ENCODE assay signal across 7 mouse cellular contexts in genomic region chr5:3341111-3341911, GRCm38 (mm10). TPM values are rescaled to one million over a fixed set of nuclear protein-coding genes. Genes with fewer than 3 reads are reported as not detected.
DNase-seq lines count a peak whose midpoint lies in the region; ATAC-seq and TF ChIP-seq lines count a peak whose summit lies in the region.

Cdk6 (plus strand) TSS chr5:3341485.

- DNase-seq in ZHBTc4 (ENCODE audit: low read depth, low spot score): peak; percentile 62
- peak; percentile 37 for DNase-seq in gastrocnemius, postnatal 14 days
- peak; percentile 67 for DNase-seq in induced T-regulatory cell, adult 2 months (ENCODE audit: low read depth)
- peak; percentile 76 for DNase-seq in limb, embryonic 10.5 days (ENCODE audit: low spot score)
- DNase-seq in midbrain, embryonic 10.5 days (ENCODE audit: low spot score): peak; percentile 64

- TF ChIP-seq CTCF in small intestine, adult 2 months (IDR thresholded peaks at IDR 0.05; ENCODE audit: extremely low read depth, insufficient read length, insufficient replicate concordance, low read depth, low read length): no peak

- no peaks in the 10 kb centered on the region for H3K27me3 ChIP-seq in limb, embryonic 10.5 days (ENCODE audit: low read depth, poor library complexity, severe bottlenecking)
- peaks cover 31% of the 10 kb centered on the region for H3K27me3 ChIP-seq in midbrain, embryonic 10.5 days (ENCODE audit: low read depth, poor library complexity, severe bottlenecking)
- H3K27me3 ChIP-seq in small intestine, adult 2 months (ENCODE audit: control insufficient read depth, insufficient read depth, low read length): no peaks in the 10 kb centered on the region

- intact Hi-C loops in gastrocnemius, postnatal 14 days (cut with DNase I; ENCODE audit: low total_unique reads): no loop called here

- no peaks in the 10 kb centered on the region for H3K9me3 ChIP-seq in limb, embryonic 10.5 days (replicated peaks)
- 0 out of 2 replicates have a peak, but pooled peaks cover 3% of the 10 kb centered on the region for H3K9me3 ChIP-seq in midbrain, embryonic 10.5 days (replicated peaks)

- H3K4me1 ChIP-seq in limb, embryonic 10.5 days: peaks cover 15% of the 10 kb centered on the region; the same call in 1 of the 2 replicates
- H3K4me1 ChIP-seq in midbrain, embryonic 10.5 days: peaks cover 37% of the 10 kb centered on the region
- H3K4me1 ChIP-seq in small intestine, adult 2 months (ENCODE audit: control insufficient read depth, insufficient read depth, insufficient read length, low read length): peaks cover 2% of the 10 kb centered on the region

- H3K27ac ChIP-seq in limb, embryonic 10.5 days: peak within 1 kb of the TSS; percentile 93
- H3K27ac ChIP-seq in midbrain, embryonic 10.5 days (replicated peaks): peak within 1 kb of the TSS; percentile 88
- H3K27ac ChIP-seq in small intestine, adult 2 months (ENCODE audit: insufficient read depth, low read depth, low read length): peak within 1 kb of the TSS; percentile 51

- TF ChIP-seq POLR2A in small intestine, adult 2 months (IDR thresholded peaks at IDR 0.05; ENCODE audit: low read depth, low read length): peak; percentile 8; the same call in 1 of the 2 replicates

- no peaks in the 10 kb centered on the region for H3K36me3 ChIP-seq in limb, embryonic 10.5 days
- H3K36me3 ChIP-seq in midbrain, embryonic 10.5 days: no peaks in the 10 kb centered on the region
- H3K36me3 ChIP-seq in small intestine, adult 2 months (ENCODE audit: control insufficient read depth, insufficient read depth, low read length): no peaks in the 10 kb centered on the region

- H3K4me3 ChIP-seq in limb, embryonic 10.5 days: peak within 1 kb of the TSS; percentile 80
- H3K4me3 ChIP-seq in midbrain, embryonic 10.5 days: peak within 1 kb of the TSS; percentile 79
- H3K4me3 ChIP-seq in small intestine, adult 2 months (ENCODE audit: low read depth, low read length): peak within 1 kb of the TSS; percentile 71

- WGBS in limb, embryonic 10.5 days: under 1% methylated on average over 59 of the region's 59 CpGs
- under 1% methylated on average over 58 of the region's 59 CpGs for whole genome bisulfite sequencing in midbrain, embryonic 10.5 days
- WGBS in small intestine, adult 2 months: 1% methylated on average over 58 of the region's 59 CpGs

- peak; percentile 13 for ATAC-seq in common myeloid progenitor, adult 5-6 weeks (replicated peaks; ENCODE audit: low read depth, poor library complexity, severe bottlenecking)

RNA-seq across cellular contexts. Expression of gene Cdk6, which starts in this region (rescaled TPM):
- 277 and 295 TPM in 2 replicates for total RNA-seq in common myeloid progenitor, adult 5-6 weeks (2017)
- total RNA-seq in gastrocnemius, postnatal 14 days (2021): 1 to 10 TPM; 4.3 to 4.6 TPM
- 34.0 and 38.6 TPM in 2 replicates for polyA plus RNA-seq in limb, embryonic 10.5 days (2016; fragmentation: Nextera tagmentation; extraction: Ambion mirVana)
- 16.5 and 21.6 TPM in 2 replicates for polyA plus RNA-seq in midbrain, embryonic 10.5 days (2016; fragmentation: Nextera tagmentation; extraction: Ambion mirVana)
- polyA plus RNA-seq in small intestine, adult 2 months (2012; rRNA removed): 3.6 and 7.7 TPM in 2 replicates

Comparison
In these comparisons a context has a peak if more than half of its experiments do, and no peak if none do; other contexts are left out.
1. Peak in every context shown above with its lines: DNase-seq, ATAC-seq, H3K4me3 ChIP-seq and H3K27ac ChIP-seq.
2. RNA of gene Cdk6 (total RNA-seq): 277 to 295 TPM in common myeloid progenitor, adult 5-6 weeks; 4.3 to 4.6 TPM in gastrocnemius, postnatal 14 days; every median in the first group is over 10 times any median in the second.